Mouse (Mus musculus): ENCODE measurements around the gene Adprh. TPM values are rescaled to one million over a fixed set of nuclear protein-coding genes. Genes with fewer than 3 reads are reported as not detected.

Gene Adprh
- polyA plus RNA-seq, 1 experiment from 2014 or later, result 84.7 TPM

GRCm38 (mm10) chr16:38462161-38462560 is 9.7 kb upstream of the Adprh start:
- H3K27ac ChIP-seq, result no peak overlapping the region
- H3K9ac ChIP-seq, result no peak overlapping the region
- no peaks in the 10 kb centered on the region for H3K36me3 ChIP-seq
- H3K4me1 ChIP-seq (replicated peaks), result no peaks in the 10 kb centered on the region
- H3K27me3 ChIP-seq (replicated peaks), result no peaks in the 10 kb centered on the region
- ATAC-seq, result no peak
- H3K9me3 ChIP-seq, result no peaks in the 10 kb centered on the region
- no peak overlapping the region for H3K4me3 ChIP-seq (replicated peaks)
- H3K4me2 ChIP-seq (replicated peaks), result no peak overlapping the region
- WGBS, result 73% methylated on average over 7 of the region's 7 CpGs

GRCm38 (mm10) chr16:38461749-38462148 is 9.2 kb upstream of the Adprh start:
- Histone ChIP-seq H3K36me3 (no peaks in the 10 kb centered on the region), H3K9me3 (no peaks in the 10 kb centered on the region), H3K4me1 (replicated peaks) (no peaks in the 10 kb centered on the region), H3K9ac (no peak overlapping the region), H3K27ac (no peak overlapping the region), H3K27me3 (replicated peaks) (no peaks in the 10 kb centered on the region), H3K4me2 (replicated peaks) (no peak overlapping the region), H3K4me3 (replicated peaks) (no peak overlapping the region)
- ATAC-seq, result no peak
- 85% methylated on average over 8 of the region's 8 CpGs for WGBS

- no peak overlapping the region for H3K4me2 ChIP-seq (replicated peaks)
- H3K9ac ChIP-seq, result no peak overlapping the region
- no peaks in the 10 kb centered on the region for H3K4me1 ChIP-seq (replicated peaks)
- H3K4me3 ChIP-seq (replicated peaks), result no peak overlapping the region
- 91% methylated on average over 4 of the region's 4 CpGs for WGBS
- no peak for ATAC-seq
- no peaks in the 10 kb centered on the region for H3K27me3 ChIP-seq (replicated peaks)
- no peak overlapping the region for H3K27ac ChIP-seq
- H3K9me3 ChIP-seq, result no peaks in the 10 kb centered on the region
- no peaks in the 10 kb centered on the region for H3K36me3 ChIP-seq
Measured at GRCm38 (mm10) chr16:38459990-38460389, 7.5 kb upstream of the Adprh start.

- peak; percentile 70; the same call in 1 of the 2 replicates for ATAC-seq
- WGBS, result 66% methylated on average over 6 of the region's 6 CpGs
- H3K27ac ChIP-seq, result no peak overlapping the region
- H3K36me3 ChIP-seq, result no peaks in the 10 kb centered on the region
- H3K27me3 ChIP-seq (replicated peaks), result no peaks in the 10 kb centered on the region
- H3K4me2 ChIP-seq (replicated peaks), result no peak overlapping the region
- no peak overlapping the region for H3K4me3 ChIP-seq (replicated peaks)
- H3K4me1 ChIP-seq (replicated peaks), result no peaks in the 10 kb centered on the region
- no peaks in the 10 kb centered on the region for H3K9me3 ChIP-seq
- H3K9ac ChIP-seq, result no peak overlapping the region
Measured at GRCm38 (mm10) chr16:38458600-38459280, 6.2 kb upstream of the Adprh start.

- H3K9me3 ChIP-seq, result no peaks in the 10 kb centered on the region
- 0 out of 2 replicates have a peak, but pooled peaks cover under 1% of the 10 kb centered on the region for H3K4me1 ChIP-seq (replicated peaks)
- H3K9ac ChIP-seq, result no peak overlapping the region
- H3K27me3 ChIP-seq (replicated peaks), result no peaks in the 10 kb centered on the region
- H3K4me3 ChIP-seq (replicated peaks), result no peak overlapping the region
- no peaks in the 10 kb centered on the region for H3K36me3 ChIP-seq
- no peak overlapping the region for H3K4me2 ChIP-seq (replicated peaks)
- WGBS, result 55% methylated on average over 11 of the region's 11 CpGs
- no peak for ATAC-seq
- no peak overlapping the region for H3K27ac ChIP-seq
Measured at GRCm38 (mm10) chr16:38456812-38457567, 4.5 kb upstream of the Adprh start.

GRCm38 (mm10) chr16:38455511-38456418 is 3.3 kb upstream of the Adprh start, which contains the start of gene Cd80:
Gene Cd80 (plus strand): TSS chr16:38455561.
- no peak within 1 kb of the TSS for H3K27ac ChIP-seq
- H3K4me3 ChIP-seq (replicated peaks), result no peak within 1 kb of the TSS
- WGBS, result 61% methylated on average over 17 of the region's 17 CpGs
- H3K4me1 ChIP-seq (replicated peaks), result peaks cover 8% of the 10 kb centered on the region; the same call in 1 of the 2 replicates
- H3K9ac ChIP-seq, result no peak within 1 kb of the TSS
- no peak within 1 kb of the TSS for H3K4me2 ChIP-seq (replicated peaks)
- H3K9me3 ChIP-seq, result no peaks in the 10 kb centered on the region
- H3K36me3 ChIP-seq, result no peaks in the 10 kb centered on the region
- no peaks in the 10 kb centered on the region for H3K27me3 ChIP-seq (replicated peaks)
- ATAC-seq, result no peak

GRCm38 (mm10) chr16:38454533-38455254 is 2.2 kb upstream of the Adprh start:
- Histone ChIP-seq H3K27ac (no peak overlapping the region), H3K9ac (no peak overlapping the region), H3K36me3 (no peaks in the 10 kb centered on the region), H3K4me2 (replicated peaks) (no peak overlapping the region), H3K9me3 (no peaks in the 10 kb centered on the region), H3K4me1 (replicated peaks) (peaks cover 8% of the 10 kb centered on the region; the same call in 1 of the 2 replicates), H3K4me3 (replicated peaks) (no peak overlapping the region), H3K27me3 (replicated peaks) (no peaks in the 10 kb centered on the region)
- 72% methylated on average over 11 of the region's 11 CpGs for WGBS
- no peak for ATAC-seq

- 87% methylated on average over 4 of the region's 4 CpGs for WGBS
Measured at GRCm38 (mm10) chr16:38453952-38454351, 1.4 kb upstream of the Adprh start.

GRCm38 (mm10) chr16:38453203-38453553 is 675 bp upstream of the Adprh start:
- peaks cover 8% of the 10 kb centered on the region; the same call in 1 of the 2 replicates for H3K4me1 ChIP-seq (replicated peaks)
- WGBS, result 22% methylated on average over 3 of the region's 3 CpGs
- peak overlapping the region; percentile 76 for H3K4me3 ChIP-seq (replicated peaks)
- peak overlapping the region; percentile 96 for H3K9ac ChIP-seq
- no peaks in the 10 kb centered on the region for H3K9me3 ChIP-seq
- no peaks in the 10 kb centered on the region for H3K27me3 ChIP-seq (replicated peaks)
- no peaks in the 10 kb centered on the region; the same call in 1 of the 2 replicates for H3K36me3 ChIP-seq
- peak overlapping the region; percentile 94 for H3K27ac ChIP-seq
- ATAC-seq, result no peak
- peak overlapping the region; percentile 80 for H3K4me2 ChIP-seq (replicated peaks)

More at GRCm38 (mm10) chr16:38453952-38454351, 1.4 kb upstream of the Adprh start:
- Histone ChIP-seq H3K9me3 (no peaks in the 10 kb centered on the region), H3K27me3 (replicated peaks) (no peaks in the 10 kb centered on the region), H3K4me2 (replicated peaks) (no peak overlapping the region), H3K4me1 (replicated peaks) (peaks cover 8% of the 10 kb centered on the region; the same call in 1 of the 2 replicates), H3K27ac (no peak overlapping the region), H3K36me3 (no peaks in the 10 kb centered on the region), H3K4me3 (replicated peaks) (no peak overlapping the region), H3K9ac (no peak overlapping the region)
- ATAC-seq, result no peak

- Histone ChIP-seq H3K27ac (peak overlapping the region; percentile 94), H3K36me3 (peaks cover 9% of the 10 kb centered on the region), H3K4me3 (replicated peaks) (peak overlapping the region; percentile 76), H3K4me1 (replicated peaks) (peaks cover 8% of the 10 kb centered on the region; the same call in 1 of the 2 replicates), H3K9me3 (no peaks in the 10 kb centered on the region), H3K27me3 (replicated peaks) (no peaks in the 10 kb centered on the region), H3K9ac (peak overlapping the region; percentile 96), H3K4me2 (replicated peaks) (peak overlapping the region; percentile 80)
- no peak for ATAC-seq
- 40% methylated on average over 12 of the region's 12 CpGs for WGBS
Measured at GRCm38 (mm10) chr16:38451421-38452205, 890 bp downstream of the Adprh start.

- no peak overlapping the region for H3K4me2 ChIP-seq (replicated peaks)
- no peak overlapping the region for H3K27ac ChIP-seq
- no peaks in the 10 kb centered on the region for H3K9me3 ChIP-seq
- H3K9ac ChIP-seq, result no peak overlapping the region
- H3K4me1 ChIP-seq (replicated peaks), result peaks cover 8% of the 10 kb centered on the region; the same call in 1 of the 2 replicates
- H3K4me3 ChIP-seq (replicated peaks), result no peak overlapping the region
- no peaks in the 10 kb centered on the region for H3K27me3 ChIP-seq (replicated peaks)
- 88% methylated on average over 7 of the region's 7 CpGs for WGBS
- no peak for ATAC-seq
- H3K36me3 ChIP-seq, result peaks cover 14% of the 10 kb centered on the region
Measured at GRCm38 (mm10) chr16:38450707-38451106, 1.8 kb downstream of the Adprh start.

Data from intestine, embryonic 15.5 days (tissue).